Mouse (Mus musculus): Measurements from ENCODE around the gene Ildr2.

The Ildr2 gene

DNA sequence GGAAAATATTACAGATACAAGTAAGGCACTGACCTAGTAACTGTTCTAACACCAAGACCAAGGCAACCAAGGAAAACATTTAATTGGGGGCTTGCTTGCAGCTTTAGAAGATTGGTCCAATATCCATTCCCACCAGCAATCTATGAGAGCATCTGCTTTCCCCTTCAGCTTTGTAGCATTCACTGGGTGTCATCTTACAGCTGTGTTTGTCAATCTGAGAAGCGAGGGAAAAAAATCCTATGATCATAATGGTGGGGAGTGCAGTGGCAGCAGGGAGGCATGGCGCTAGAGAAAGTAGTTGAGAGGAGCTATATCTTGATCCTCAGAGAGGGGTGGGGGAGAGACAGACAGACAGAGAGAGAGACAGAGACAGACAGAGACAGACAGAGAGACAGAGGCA lies 88.1 kb downstream of the Ildr2 start:
- DNase-seq (ENCODE audit: low read depth, low spot score), result no peak

DNA sequence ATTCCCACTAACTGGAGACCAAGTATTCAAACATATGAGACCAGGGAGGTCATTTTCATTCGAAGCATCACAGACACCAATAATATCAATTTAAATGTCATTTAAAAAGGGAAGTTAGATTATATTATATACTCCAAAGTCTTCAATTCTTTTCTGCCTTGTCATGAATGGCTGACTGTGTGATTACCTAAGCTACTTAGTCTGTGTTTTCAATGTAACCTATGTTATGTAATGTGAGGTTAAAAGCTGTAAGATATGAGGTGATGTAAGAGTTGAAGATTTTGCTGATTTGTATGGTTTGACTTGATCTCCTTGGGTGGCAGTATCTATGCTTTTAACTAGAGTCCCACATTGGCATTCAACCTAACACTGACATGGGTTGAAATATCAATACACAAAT lies 88.6 kb downstream of the Ildr2 start:
- no peak for DNase-seq (ENCODE audit: low read depth, low spot score)

DNA sequence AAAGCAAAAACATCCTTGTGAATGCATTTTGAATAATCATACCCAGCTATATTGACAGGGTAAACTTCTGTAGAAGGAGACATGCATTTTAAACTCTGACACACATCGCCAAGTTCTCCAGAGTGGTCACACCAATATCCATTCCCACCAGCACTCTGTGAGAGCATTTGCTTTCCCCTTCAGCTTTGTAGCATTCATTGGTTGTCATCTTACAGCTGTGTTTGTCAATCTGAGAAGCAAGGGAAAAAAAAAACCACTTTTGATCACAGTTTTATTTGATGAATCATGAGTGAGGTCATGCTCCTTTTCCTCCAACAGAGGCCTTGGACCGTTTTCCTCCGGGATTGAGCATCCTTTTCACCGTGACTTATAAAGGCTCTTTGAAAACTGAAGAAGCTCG lies 89.6 kb downstream of the Ildr2 start:
- DNase-seq (ENCODE audit: low read depth, low spot score), result no peak

DNA sequence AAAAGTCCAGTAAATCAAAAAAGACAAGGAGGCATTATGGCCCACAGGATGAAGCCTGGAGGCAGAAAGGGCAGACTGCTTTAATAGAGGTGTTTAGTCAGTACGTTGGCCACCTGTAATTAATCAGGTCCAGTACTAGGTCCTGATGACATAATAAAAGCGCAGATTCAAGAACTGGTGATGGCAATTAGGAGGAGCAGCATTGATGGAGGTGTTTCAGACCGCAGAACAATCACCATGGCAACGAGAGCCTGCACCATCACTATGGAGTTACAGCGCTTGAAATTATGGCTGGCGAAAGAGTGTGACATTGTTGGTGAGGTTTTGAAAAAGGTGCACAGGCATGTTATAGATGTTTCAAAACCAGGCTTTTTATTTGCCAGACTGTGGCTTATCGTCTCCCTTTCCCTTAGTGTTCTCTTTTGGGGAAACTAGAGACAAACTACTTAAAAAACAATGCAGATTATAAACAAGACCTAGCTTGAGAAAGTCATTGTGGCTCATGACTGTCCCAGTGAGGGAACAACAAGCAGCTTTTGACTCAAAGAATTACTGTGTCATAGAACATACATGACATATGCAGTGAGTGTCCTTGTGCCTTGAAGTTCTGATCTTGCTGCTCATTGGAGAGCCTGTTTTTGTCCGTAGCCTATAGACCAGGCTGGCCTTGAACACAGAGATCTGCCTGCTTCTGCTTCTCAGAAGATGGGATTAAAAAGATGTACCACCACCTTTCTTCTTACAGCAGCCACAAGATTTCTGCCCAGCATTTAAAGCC lies 90.5 kb downstream of the Ildr2 start:
- DNase-seq (ENCODE audit: low read depth, low spot score), result no peak

DNA sequence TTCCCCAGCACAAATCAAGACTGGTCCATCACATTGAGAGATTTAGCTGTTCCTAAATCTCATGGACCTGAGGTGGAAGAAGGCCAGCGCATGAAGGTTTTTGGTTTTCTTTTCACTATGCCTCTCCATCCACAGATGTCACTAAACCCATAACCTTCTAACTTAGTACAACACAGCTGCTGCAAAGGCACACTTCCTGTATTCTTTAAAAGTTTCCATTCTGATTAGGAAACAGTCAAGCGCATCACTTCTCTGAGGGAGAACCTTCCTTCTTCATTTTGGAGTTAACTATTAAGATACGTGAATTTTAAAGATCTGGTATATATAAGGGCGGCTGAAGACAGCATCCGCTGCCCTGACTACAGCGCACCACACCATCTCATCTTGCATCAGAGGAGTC lies 91.7 kb downstream of the Ildr2 start:
- no peak for DNase-seq (ENCODE audit: low read depth, low spot score)

DNA sequence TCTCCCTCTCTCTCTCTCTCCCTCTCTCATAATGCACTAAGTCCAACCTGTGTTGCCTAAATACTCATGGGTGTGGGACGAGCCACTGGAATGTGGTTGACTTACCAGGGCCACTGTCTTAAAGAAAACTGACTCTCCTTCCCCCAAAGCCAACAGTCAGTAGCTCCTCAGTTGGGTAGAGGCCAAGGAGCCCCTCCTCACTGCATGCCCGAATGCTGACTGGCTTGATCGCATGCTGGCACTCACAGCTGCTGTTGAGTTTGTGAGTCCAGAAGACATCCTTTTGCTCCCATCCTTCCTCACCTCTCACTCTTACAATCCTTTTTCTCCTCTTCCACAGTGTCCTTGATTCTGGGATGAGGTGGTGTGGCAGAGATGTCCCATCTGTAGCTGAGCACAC lies 93.0 kb downstream of the Ildr2 start:
- DNase-seq (ENCODE audit: low read depth, low spot score), result no peak

DNA sequence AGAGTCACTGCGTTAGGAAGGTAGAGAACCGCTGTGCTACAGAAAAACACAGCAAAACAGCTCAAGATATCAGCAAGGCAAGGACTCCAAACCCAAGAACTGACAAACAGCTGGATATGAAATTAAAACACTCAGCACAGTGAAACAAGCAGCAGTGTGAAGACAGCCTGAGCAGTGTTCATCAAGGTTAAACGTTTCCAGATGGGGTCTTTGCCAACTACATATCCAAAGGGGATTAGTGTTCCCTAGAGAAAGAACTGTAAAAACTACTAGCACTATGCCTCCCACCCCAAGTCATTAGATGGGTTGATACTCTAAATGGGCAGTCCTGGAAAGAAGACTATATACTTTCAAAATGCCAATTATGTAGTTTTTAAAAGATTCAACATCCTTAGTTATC lies 95.4 kb downstream of the Ildr2 start:
- DNase-seq (ENCODE audit: low read depth, low spot score), result no peak

DNA sequence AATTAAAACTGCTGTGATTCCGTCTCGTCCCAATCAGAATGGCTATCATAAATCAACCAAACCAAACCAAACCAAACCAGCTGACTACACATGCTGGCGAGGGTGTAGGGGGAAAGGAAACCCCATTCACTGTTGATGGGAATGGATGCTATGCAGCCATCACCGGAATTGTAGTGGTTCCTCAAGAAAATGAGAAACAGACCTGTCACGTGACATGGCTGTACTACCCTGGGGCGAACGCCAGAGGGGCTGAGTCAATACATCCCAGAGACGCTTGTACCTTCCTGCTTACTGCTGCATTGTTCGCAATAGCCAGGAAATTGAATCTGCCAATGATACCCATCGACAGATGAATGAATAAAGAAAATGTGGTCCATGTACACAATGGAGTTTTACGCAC lies 95.8 kb downstream of the Ildr2 start:
- DNase-seq (ENCODE audit: low read depth, low spot score), result no peak

DNA sequence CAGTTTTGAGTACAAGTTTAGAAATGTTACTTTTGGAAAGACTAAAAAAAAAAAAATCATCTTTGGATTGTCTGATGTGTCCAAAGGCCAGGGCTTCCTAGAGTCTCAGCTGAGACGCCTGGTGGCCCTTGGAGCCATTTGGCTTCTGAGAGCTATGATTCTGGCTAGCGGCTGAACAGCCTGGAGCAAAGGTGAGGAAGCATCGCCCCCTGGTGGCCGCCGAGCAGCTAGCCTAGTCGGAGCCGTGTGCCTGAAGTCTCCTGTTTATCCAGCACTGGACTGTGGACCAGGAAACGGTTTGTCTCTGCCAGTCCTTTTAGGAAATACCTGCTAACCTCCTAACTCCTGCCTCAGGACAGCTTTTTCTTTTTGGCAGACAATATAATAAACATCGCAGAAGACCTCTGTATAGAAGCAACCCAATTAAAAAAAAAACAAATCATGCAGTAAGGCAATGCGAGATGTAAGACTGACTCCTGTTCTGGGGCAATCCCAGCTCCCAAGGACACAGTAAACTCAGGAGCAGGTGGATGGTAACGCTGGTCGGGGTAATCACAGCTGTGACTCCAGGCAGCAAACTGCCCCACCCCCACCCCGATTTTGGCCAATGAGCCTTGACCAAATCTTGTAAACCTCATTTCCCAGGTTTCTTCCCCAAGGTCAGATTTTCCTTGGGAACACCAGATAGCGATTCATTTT lies 106.4 kb downstream of the Ildr2 start:
- DNase-seq (ENCODE audit: low read depth, low spot score), result peak; percentile 79

DNA sequence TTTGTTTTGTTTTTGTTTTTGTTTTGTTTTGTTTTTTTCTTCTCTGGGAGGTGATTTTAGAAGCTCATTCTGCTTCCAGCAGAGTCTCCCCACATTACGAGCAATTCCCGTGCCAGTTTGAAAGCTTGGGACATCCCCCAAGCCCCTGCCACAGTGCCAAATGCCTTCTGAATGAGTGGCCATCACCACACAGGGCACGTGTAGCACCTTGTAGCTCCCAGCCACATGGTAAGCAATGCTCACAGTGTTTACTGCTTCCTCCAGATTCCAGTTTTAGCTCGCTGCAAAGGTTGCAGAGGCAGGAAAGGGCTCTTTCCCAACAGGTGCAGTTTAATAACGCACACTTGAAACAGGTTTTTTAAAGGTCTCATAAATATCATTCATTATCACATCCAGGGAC lies 107.0 kb downstream of the Ildr2 start:
- DNase-seq (ENCODE audit: low read depth, low spot score), result no peak

DNA sequence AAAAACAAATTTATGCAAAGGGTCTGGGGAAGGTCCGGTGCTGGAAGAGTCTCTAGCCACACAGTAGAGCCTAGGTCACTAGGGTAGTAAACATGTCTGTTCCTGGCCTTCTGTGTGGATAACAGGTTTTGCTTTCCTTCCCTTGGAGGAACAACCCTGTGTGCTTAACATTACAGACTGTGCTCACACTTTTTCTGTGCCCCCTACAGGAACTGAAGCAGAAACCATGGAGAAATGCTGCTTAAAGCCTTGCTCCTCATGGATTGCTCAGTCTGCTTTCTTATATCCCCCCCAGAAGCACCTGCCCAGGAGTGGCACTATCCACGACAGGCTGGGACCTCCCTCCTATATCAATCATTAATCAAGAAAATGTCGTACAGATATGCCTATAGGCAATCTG lies 107.9 kb downstream of the Ildr2 start:
- DNase-seq (ENCODE audit: low read depth, low spot score), result no peak

DNA sequence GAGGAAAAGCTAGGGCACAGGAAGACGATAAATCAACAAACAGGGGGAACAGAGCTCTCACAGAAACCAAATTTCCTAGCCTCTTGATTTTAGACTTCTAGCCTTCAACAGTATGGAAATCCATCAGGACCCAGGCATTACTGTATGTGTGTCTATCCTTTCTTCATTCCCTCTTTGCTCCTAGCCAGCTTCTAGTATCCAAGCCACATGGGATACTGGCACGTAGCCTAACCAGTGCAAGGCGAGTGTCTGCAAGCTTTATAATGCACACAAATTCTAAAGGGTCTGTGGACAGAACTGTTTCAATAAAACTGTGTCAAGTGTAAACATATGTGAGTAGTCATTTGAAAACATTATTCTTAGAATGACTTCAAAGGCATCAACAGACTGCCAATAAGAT lies 108.7 kb downstream of the Ildr2 start:
- no peak for DNase-seq (ENCODE audit: low read depth, low spot score)

DNA sequence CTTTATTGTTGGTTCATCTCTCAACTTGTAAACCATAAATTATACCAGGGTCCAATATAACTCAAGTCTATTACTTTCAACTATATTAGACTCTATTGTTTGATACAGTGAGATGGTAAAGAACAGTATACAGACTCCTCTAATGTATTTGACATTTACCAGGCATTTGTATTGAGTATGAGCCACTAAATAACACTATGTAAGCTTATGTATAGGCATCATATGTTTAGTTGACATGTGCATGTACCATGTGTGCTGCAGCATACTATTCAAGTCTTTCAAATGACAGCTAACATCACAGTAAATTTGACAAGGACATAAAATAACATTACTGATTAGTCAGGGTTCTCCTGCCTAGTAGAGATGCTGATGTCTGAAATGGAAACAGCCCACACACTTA lies 109.2 kb downstream of the Ildr2 start:
- DNase-seq (ENCODE audit: low read depth, low spot score), result no peak
